Mouse (Mus musculus) olfactory bulb, adult 2 months (tissue): Measurements from ENCODE around the gene Grb14. TPM values are rescaled to one million over a fixed set of nuclear protein-coding genes. Genes with fewer than 3 reads are reported as not detected.

ENCODE experiments used
- H3K27ac ChIP-seq: fragments of 200-500 bp; 2 replicates; pipeline ENCODE4 v1.5.1; 2012; ENCODE audit warnings: low read depth, low read length; ENCODE audit not compliant: insufficient read depth
- H3K4me1 ChIP-seq: fragments of 200-500 bp; 2 replicates; pipeline ENCODE4 v1.6.1; 2012; ENCODE audit warnings: low read length; ENCODE audit not compliant: control insufficient read depth, insufficient read depth
- H3K4me3 ChIP-seq: fragments of 200-500 bp; 2 replicates; pipeline ENCODE4 v1.5.1; 2012; ENCODE audit warnings: mild to moderate bottlenecking, low read depth, low read length, moderate library complexity; ENCODE audit not compliant: insufficient read depth
- CTCF ChIP-seq: fragments of 200-500 bp; IDR thresholded peaks from 2 replicates; pipeline ENCODE4 v1.5.1; 2012; ENCODE audit warnings: low read depth, mild to moderate bottlenecking, low read length, moderate library complexity; ENCODE audit not compliant: insufficient read depth
- POLR2A ChIP-seq: fragments of 200-500 bp; IDR thresholded peaks from 2 replicates; pipeline ENCODE4 v1.6.1; 2012; ENCODE audit warnings: mild to moderate bottlenecking, low read depth, low read length, moderate library complexity; ENCODE audit not compliant: insufficient read depth
- WGBS: fragments of 180-500 bp; shearing (Covaris S2); methylation state at CpG from one replicate; pipeline ENCODE4 v1.1.7; 2018; 5-methylcytosine and 5-hydroxymethylcytosine counted together
- polyA plus RNA-seq: library from polyadenylated mRNA; stranded (reverse); fragments of >200 nt; gene quantifications from 2 replicates; pipeline ENCODE4 v1.2.4, GENCODE M21; 2012; ENCODE audit warnings: low replicate concordance; ENCODE audit not compliant: missing spikeins, insufficient read depth, insufficient read length

Grb14 gene
- polyA plus RNA-seq, 1 experiment, result not detected

DNA sequence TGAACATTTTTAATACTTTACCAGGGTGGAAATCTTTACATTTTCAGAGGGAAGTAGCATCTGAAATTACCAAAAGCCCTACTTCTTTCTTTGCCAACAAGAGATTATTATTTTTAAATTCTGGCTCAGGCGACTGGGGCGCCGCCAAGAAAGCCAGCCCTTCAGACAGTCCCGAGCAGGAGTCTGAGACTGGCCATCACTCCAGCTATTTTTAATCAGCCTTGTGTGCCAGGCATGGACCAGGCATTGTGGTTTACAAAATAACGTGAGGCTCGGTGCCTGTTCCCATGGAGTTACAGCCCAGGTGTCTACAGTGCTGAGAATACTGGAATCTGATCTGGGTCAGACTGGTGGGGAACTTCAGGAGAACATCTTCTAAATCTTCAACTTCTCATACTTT is 58.5 kb downstream of the Grb14 start:
- Histone ChIP-seq H3K4me1 (no peaks in the 10 kb centered on the region), H3K4me3 (no peak overlapping the region), H3K27ac (no peak overlapping the region)
- 58% methylated on average over 6 of the region's 6 CpGs for WGBS
- no peak for TF ChIP-seq POLR2A
- TF ChIP-seq CTCF, result no peak

DNA sequence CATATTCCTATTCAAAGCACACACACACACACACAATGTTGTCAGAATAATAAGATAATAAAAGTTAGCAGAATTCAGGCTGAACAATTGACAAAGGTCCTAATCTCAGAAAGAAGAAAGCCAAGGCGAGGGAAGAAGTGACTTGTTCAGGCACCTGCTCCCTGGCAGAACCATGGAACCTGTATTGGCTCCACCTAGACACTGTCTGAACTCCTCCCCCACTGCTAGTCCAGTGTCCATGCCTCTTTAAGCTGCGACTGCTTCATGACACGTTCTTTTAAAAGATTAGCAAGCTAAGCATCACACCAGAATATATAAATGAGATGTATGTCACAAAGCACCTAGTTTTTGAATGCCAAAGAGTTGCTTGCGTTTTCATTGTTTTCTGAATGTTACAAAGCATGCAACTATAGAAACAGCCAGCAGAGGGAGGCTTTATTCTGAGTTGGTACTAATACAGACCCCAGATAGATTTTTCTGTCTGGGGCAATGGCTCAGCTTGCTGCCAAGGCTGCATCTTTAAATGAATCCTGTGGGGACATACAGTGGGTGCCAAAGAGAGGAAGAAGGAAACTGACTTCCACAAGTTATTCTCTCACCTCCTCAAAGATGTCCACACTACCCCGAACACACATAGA is 59.4 kb downstream of the Grb14 start:
- TF ChIP-seq CTCF, result no peak
- TF ChIP-seq POLR2A, result no peak
- H3K4me3 ChIP-seq, result no peak overlapping the region
- no peaks in the 10 kb centered on the region for H3K4me1 ChIP-seq
- H3K27ac ChIP-seq, result no peak overlapping the region
- WGBS, result 23% methylated on average over 5 of the region's 5 CpGs

- Histone ChIP-seq H3K4me3 (no peak overlapping the region), H3K27ac (no peak overlapping the region), H3K4me1 (no peaks in the 10 kb centered on the region)
- WGBS, result 72% methylated on average over 4 of the region's 4 CpGs
- TF ChIP-seq CTCF (no peak), POLR2A (no peak)
Measured at GRCm38 (mm10) chr2:64962196-64962595, 62.6 kb downstream of the Grb14 start.

GRCm38 (mm10) chr2:64961381-64961780 is 63.4 kb downstream of the Grb14 start:
- H3K27ac ChIP-seq, result no peak overlapping the region
- whole genome bisulfite sequencing, result 82% methylated on average over 3 of the region's 3 CpGs

DNA sequence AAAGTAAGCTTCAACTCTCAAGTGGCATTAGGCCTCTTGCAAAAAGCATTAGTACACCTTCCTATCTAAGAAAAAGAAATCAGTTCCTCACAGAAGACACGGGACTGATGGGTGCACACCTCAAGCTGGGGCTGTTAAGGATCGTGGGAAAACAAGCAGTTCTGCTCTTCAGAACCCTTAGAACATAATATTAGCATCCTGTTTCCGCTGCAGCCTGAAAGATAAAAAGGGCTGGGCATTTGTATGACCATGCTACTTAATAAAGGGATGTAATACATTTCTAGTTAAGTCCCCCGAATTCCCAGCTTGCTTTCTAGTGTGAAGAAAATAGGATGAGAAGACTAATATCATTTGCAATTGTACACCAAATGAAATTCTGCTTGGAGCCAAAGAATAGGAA is 65.1 kb downstream of the Grb14 start:
- Histone ChIP-seq H3K27ac (no peak overlapping the region), H3K4me3 (no peak overlapping the region), H3K4me1 (no peaks in the 10 kb centered on the region)
- TF ChIP-seq CTCF, result no peak
- TF ChIP-seq POLR2A, result no peak
- 80% methylated on average over 4 of the region's 4 CpGs for WGBS

More at GRCm38 (mm10) chr2:64961381-64961780, 63.4 kb downstream of the Grb14 start:
- no peak overlapping the region for H3K4me3 ChIP-seq
- H3K4me1 ChIP-seq, result no peaks in the 10 kb centered on the region
- TF ChIP-seq CTCF (no peak), POLR2A (no peak)

DNA sequence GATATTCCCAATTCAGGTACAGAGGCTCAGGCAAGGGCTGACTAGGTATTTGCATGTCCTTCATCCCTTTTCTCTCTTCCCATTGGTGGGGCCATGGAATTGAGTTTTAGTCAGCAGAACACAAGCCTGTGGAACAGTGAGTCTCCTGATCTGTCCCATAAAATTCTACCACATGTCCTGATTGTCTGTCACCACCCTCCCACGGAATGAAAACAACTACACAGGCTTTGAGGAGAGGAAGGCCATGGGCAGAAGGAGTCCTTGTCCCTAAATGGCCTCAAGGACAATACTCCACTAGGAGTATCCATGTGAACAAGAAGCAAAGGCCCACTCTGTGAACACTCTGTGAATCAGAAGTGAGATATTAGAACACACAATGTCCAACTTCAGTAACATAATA is 69.3 kb downstream of the Grb14 start:
- 63% methylated on average over 1 of the region's 1 CpGs for WGBS
- no peak overlapping the region for H3K4me3 ChIP-seq
- H3K27ac ChIP-seq, result no peak overlapping the region
- TF ChIP-seq POLR2A, result no peak
- no peak for TF ChIP-seq CTCF
- H3K4me1 ChIP-seq, result no peaks in the 10 kb centered on the region

- H3K4me1 ChIP-seq, result no peaks in the 10 kb centered on the region
- H3K27ac ChIP-seq, result no peak overlapping the region
- H3K4me3 ChIP-seq, result no peak overlapping the region
- 58% methylated on average over 2 of the region's 2 CpGs for WGBS
- TF ChIP-seq CTCF, result no peak
- no peak for TF ChIP-seq POLR2A
Measured at GRCm38 (mm10) chr2:64949210-64949609, 75.6 kb downstream of the Grb14 start.

DNA sequence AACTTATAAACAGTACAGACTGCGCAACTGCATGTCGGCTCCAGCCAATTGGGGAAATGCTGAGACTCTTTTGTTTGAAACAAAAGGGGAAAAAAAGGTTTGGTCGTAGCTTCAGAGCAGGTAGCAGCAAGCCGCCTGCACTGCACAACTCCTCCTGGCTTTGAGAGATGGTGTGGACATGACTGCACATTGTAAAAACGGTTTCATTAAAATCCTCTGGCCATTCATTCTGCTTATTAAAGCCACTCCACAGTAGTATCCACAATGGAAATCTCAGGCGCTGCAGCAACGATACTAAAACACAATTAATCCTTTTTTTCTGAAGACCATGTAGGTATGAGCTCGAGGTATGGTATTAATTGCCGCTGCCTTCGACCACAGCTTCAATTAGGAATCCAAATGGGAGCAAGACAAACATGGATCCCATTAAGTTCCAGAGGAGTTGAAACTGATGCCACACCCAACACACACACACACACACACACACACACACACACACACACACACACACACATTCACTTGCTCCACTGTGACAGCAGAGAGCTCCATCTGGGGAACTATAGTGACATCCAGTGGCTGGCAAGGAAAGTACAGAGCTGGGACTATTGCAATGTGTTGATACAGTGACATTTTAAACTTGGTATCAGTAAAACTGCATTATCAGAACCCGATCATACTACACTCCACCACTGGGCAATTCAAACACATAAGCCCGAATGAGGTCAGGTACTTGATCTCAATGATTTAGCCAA is 76.2 kb downstream of the Grb14 start:
- Histone ChIP-seq H3K27ac (no peak overlapping the region), H3K4me1 (no peaks in the 10 kb centered on the region), H3K4me3 (no peak overlapping the region)
- WGBS, result 68% methylated on average over 12 of the region's 12 CpGs
- TF ChIP-seq POLR2A, result no peak
- no peak for TF ChIP-seq CTCF

- WGBS, result 73% methylated on average over 3 of the region's 3 CpGs
- TF ChIP-seq POLR2A, result no peak
- TF ChIP-seq CTCF, result no peak
- no peaks in the 10 kb centered on the region for H3K4me1 ChIP-seq
- no peak overlapping the region for H3K4me3 ChIP-seq
- no peak overlapping the region for H3K27ac ChIP-seq
Measured at GRCm38 (mm10) chr2:64947484-64947883, 77.3 kb downstream of the Grb14 start.
